Mouse (Mus musculus): ENCODE data around the gene Satb2.

DNA sequence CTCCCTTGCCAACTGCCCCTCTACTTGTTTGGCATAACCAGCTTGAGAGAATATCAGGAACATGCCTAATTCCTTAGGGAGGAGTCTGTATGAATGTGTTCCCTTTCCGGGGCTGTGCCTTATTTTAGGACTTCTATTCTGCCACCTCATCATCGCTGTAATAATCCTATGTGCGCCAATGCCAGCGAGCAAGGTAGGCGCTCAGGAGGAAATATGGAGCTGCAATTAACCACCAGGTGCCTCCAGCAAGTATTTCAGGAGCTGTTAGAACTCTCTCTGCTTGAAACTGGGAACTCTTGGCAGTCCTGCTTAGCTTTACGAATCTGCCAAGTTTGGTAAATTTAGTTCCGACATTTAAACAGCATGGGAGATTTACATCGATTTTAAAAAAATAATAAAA lies 128.0 kb downstream of the Satb2 start:
- no peak for TF ChIP-seq GATA1 (IDR thresholded peaks at IDR 0.05; ENCODE audit: borderline replicate concordance, low read length)
- no peak for TF ChIP-seq FLI1 (IDR thresholded peaks at IDR 0.05; ENCODE audit: low read length)

Data from megakaryocyte, embryonic 14.5 days (primary cell).